Mouse (Mus musculus) liver, embryonic 14.5 days (tissue): ENCODE data around the gene Elfn1.

Source experiments
- CTCF ChIP-seq: IDR thresholded peaks from 2 replicates; pipeline ENCODE4 v1.5.1; 2016; ENCODE audit warnings: antibody characterized with exemption, low read depth, control low read depth
- EP300 ChIP-seq: IDR thresholded peaks from 2 replicates; pipeline ENCODE4 v1.6.1; 2016; ENCODE audit warnings: antibody characterized with exemption, low read depth

DNA sequence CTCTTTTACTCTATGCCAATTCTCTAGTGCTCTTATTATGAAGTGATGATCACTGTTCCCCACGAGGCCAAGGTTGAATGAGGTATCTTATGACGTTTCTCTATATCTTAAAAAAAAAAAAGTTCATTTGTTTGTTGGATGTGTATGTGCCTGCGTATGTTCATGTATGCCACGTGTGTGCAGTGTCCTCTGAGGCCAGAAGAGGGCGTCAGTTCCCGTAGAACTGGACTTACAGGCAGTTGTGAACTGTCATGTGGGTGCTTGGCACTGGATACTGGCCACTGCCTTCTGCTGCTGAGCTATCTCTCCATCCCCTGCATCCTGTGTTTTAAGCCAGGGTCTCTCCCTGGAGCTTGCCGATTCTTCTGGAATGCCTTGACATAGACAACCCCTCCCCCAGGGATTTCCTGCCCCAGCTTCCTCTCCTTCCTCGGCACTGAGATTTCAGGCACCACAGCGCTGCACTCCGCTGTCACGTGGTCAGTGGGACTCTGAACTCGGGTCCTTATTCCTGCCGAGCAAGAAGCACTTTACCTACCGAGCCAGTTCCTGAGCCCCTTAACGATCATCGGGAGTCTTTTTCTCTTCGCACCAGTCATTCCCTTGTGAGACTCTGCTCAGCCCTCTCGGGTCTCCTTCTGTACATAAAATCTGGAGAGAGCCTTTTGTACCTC is 77.5 kb downstream of the Elfn1 start:
- peak; percentile 36 for TF ChIP-seq CTCF
- TF ChIP-seq EP300, result no peak
